Mouse (Mus musculus): Measurements from ENCODE around the gene Defb13. TPM values are rescaled to one million over a fixed set of nuclear protein-coding genes. Genes with fewer than 3 reads are reported as not detected.
"Not testable (repeated sequence)": the region's sequence is repeated elsewhere in the genome, so short reads cannot be mapped to it uniquely, and the experiment has no call there.

The Defb13 gene
- not detected in 2 replicates for polyA plus RNA-seq (2012; rRNA removed)
- polyA plus RNA-seq (2014; fragmentation: Nextera tagmentation; extraction: Ambion mirVana) = not detected in 2 replicates

DNA sequence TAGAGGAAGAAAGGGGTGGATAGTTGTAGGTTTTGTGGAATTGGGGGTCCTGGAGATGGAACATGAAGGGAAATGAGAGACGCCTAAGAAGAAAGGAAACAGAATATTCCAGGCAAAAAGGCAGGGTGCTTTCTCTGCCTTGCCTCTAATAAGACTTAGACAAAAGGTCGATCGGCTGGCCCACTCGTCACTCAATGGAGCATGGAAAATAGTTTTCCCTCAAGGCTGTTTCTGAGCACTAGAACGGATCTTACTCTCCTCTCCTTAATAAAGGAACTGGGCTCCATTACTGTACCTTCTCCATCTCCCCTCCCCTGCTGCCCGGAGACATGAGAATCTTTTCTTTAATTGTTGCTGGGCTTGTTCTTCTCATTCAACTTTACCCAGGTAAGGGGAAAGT lies at the start of gene Defb13:
Defb13 (plus strand) TSS at position 301 of the 400 bp plus-strand sequence.
- no peaks in the 10 kb centered on the region for H3K4me1 ChIP-seq (replicated peaks; ENCODE audit: control insufficient read depth in 2 of 2, insufficient read depth in 2 of 2, low read length in 1 of 2)
- no peak within 1 kb of the TSS for H3K4me3 ChIP-seq (ENCODE audit: insufficient read depth in 1 of 2, low read depth in 2 of 2, low read length in 2 of 2)
- 65% methylated on average over 6 of the region's 6 CpGs for WGBS (ENCODE audit: insufficient replicate concordance)
- H3K27me3 ChIP-seq (ENCODE audit: control insufficient read depth, insufficient read depth, low read length) = no peaks in the 10 kb centered on the region
- H3K36me3 ChIP-seq (replicated peaks; ENCODE audit: control insufficient read depth, insufficient read depth, low read depth) = no peaks in the 10 kb centered on the region
- H3K9me3 ChIP-seq (ENCODE audit: control insufficient read depth, low read length) = no peaks in the 10 kb centered on the region
- TF ChIP-seq EP300 (IDR thresholded peaks at IDR 0.05; ENCODE audit: low read depth) (no peak), CTCF (IDR thresholded peaks at IDR 0.05; ENCODE audit: low read depth) (no peak)
- H3K27ac ChIP-seq = no peak within 1 kb of the TSS
- ATAC-seq (ENCODE audit: insufficient read depth) = no peak
- no peak for DNase-seq (ENCODE audit: low read depth in 3 of 3, low spot score in 3 of 3)
- no peak within 1 kb of the TSS for H3K9ac ChIP-seq (replicated peaks)
- no peak within 1 kb of the TSS for H3K4me2 ChIP-seq (ENCODE audit: low read depth)

DNA sequence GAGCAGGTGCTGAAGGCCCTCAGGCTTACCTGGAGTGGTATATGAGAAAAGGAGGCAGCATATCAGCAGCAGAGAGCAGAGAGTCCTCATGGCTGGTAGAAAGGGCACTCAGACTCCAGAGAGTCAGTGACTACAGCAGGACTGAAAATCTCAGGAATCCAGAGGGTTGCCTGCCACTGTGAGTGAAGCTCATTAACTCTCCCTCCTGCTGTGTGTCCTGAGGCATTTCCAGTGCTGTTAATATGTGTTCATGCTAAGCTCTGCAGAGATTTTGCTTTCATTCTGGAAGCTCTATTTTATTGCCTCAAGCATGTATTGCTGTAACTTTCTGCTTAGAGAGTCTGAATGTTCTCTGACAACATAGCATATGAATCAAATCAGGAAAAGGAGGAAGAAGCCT lies 40.3 kb upstream of the Defb13 start, which contains the start of gene Defb11:
Defb11 (minus strand) TSS at position 123 of the 400 bp plus-strand sequence.
- not testable (repeated sequence) for H3K4me1 ChIP-seq (replicated peaks; ENCODE audit: control insufficient read depth in 2 of 2, insufficient read depth in 2 of 2, low read length in 1 of 2); ATAC-seq (ENCODE audit: insufficient read depth)

DNA sequence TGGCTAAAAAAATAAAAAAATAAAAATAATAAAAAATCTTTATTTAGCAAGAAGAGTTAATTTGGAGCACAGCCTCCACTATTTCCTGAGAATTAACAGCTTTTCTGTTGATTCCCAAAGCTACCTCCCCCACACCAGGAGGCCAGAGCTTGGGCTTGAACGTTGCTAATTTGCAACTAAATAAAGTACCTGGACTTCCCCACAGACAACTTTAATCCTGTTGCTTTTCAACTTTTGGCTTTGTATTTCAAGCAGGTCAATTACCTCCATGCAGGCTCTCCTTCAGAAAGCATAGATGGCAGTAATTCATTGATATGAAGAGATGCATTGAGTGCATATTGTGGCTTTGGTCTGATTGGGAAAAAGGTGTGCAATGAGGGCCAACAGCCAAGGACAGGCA lies 34.6 kb upstream of the Defb13 start:
- TF ChIP-seq EP300 (IDR thresholded peaks at IDR 0.05; ENCODE audit: low read depth) = no peak
- TF ChIP-seq CTCF (IDR thresholded peaks at IDR 0.05; ENCODE audit: low read depth) = no peak
- Histone ChIP-seq H3K4me3 (ENCODE audit: insufficient read depth in 1 of 2, low read depth in 2 of 2, low read length in 2 of 2) (no peak overlapping the region), H3K9ac (replicated peaks) (no peak overlapping the region), H3K9me3 (ENCODE audit: control insufficient read depth, low read length) (no peaks in the 10 kb centered on the region), H3K27me3 (ENCODE audit: control insufficient read depth, insufficient read depth, low read length) (no peaks in the 10 kb centered on the region), H3K4me2 (ENCODE audit: low read depth) (no peak overlapping the region), H3K27ac (no peak overlapping the region), H3K4me1 (replicated peaks; ENCODE audit: control insufficient read depth in 2 of 2, insufficient read depth in 2 of 2, low read length in 1 of 2) (no peaks in the 10 kb centered on the region), H3K36me3 (replicated peaks; ENCODE audit: control insufficient read depth, insufficient read depth, low read depth) (no peaks in the 10 kb centered on the region)
- ATAC-seq (ENCODE audit: insufficient read depth) (no peak), DNase-seq (ENCODE audit: low read depth in 3 of 3, low spot score in 3 of 3) (no peak)
- WGBS (ENCODE audit: insufficient replicate concordance) = 13% methylated on average over 1 of the region's 1 CpGs

More for the DNA sequence above, 40.3 kb upstream of the Defb13 start, which contains the start of gene Defb11:
- H3K27ac ChIP-seq; H3K4me3 ChIP-seq (ENCODE audit: insufficient read depth in 1 of 2, low read depth in 2 of 2, low read length in 2 of 2); H3K36me3 ChIP-seq (replicated peaks; ENCODE audit: control insufficient read depth, insufficient read depth, low read depth); H3K4me2 ChIP-seq (ENCODE audit: low read depth); H3K9me3 ChIP-seq (ENCODE audit: control insufficient read depth, low read length); H3K27me3 ChIP-seq (ENCODE audit: control insufficient read depth, insufficient read depth, low read length); H3K9ac ChIP-seq (replicated peaks); DNase-seq (ENCODE audit: low read depth in 3 of 3, low spot score in 3 of 3): not testable (repeated sequence)

DNA sequence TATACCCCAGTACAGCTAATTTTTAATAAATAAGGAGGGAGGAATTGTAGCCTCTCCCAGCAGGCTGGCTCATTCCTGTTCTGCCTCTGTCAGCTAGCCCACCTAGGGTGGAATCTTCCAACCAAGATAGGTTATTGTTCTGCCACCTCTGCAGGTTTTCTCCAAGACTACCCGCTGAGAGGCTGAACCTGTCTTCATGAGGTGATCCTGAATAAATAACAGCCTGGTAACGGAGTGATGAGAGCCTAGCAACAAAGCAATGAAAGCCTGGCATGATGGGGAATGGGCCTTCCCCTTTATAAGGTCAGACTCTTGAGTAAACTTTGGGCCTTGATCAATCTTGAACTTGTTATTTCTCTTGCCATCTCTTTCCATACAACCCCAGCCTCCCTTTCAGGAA lies 34.0 kb upstream of the Defb13 start:
- Histone ChIP-seq H3K9ac (replicated peaks) (no peak overlapping the region), H3K9me3 (ENCODE audit: control insufficient read depth, low read length) (no peaks in the 10 kb centered on the region), H3K36me3 (replicated peaks; ENCODE audit: control insufficient read depth, insufficient read depth, low read depth) (no peaks in the 10 kb centered on the region), H3K27me3 (ENCODE audit: control insufficient read depth, insufficient read depth, low read length) (no peaks in the 10 kb centered on the region), H3K4me1 (replicated peaks; ENCODE audit: control insufficient read depth in 2 of 2, insufficient read depth in 2 of 2, low read length in 1 of 2) (no peaks in the 10 kb centered on the region), H3K4me2 (ENCODE audit: low read depth) (no peak overlapping the region), H3K27ac (no peak overlapping the region), H3K4me3 (ENCODE audit: insufficient read depth in 1 of 2, low read depth in 2 of 2, low read length in 2 of 2) (no peak overlapping the region)
- WGBS (ENCODE audit: insufficient replicate concordance) = 20% methylated on average over 2 of the region's 2 CpGs
- no peak for DNase-seq (ENCODE audit: low read depth in 3 of 3, low spot score in 3 of 3)
- TF ChIP-seq EP300 (IDR thresholded peaks at IDR 0.05; ENCODE audit: low read depth) (no peak), CTCF (IDR thresholded peaks at IDR 0.05; ENCODE audit: low read depth) (no peak)
- no peak for ATAC-seq (ENCODE audit: insufficient read depth)

GRCm38 (mm10) chr8:21915625-21916024 lies 30.9 kb upstream of the Defb13 start:
- Histone ChIP-seq H3K9me3 (ENCODE audit: control insufficient read depth, low read length) (no peaks in the 10 kb centered on the region), H3K4me3 (ENCODE audit: insufficient read depth in 1 of 2, low read depth in 2 of 2, low read length in 2 of 2) (no peak overlapping the region), H3K4me1 (replicated peaks; ENCODE audit: control insufficient read depth in 2 of 2, insufficient read depth in 2 of 2, low read length in 1 of 2) (no peaks in the 10 kb centered on the region), H3K9ac (replicated peaks) (no peak overlapping the region), H3K27me3 (ENCODE audit: control insufficient read depth, insufficient read depth, low read length) (no peaks in the 10 kb centered on the region), H3K4me2 (ENCODE audit: low read depth) (no peak overlapping the region), H3K36me3 (replicated peaks; ENCODE audit: control insufficient read depth, insufficient read depth, low read depth) (no peaks in the 10 kb centered on the region), H3K27ac (no peak overlapping the region)
- WGBS (ENCODE audit: insufficient replicate concordance) = 71% methylated on average over 3 of the region's 3 CpGs
- ATAC-seq (ENCODE audit: insufficient read depth) = no peak
- no peak for DNase-seq (ENCODE audit: low read depth in 3 of 3, low spot score in 3 of 3)
- TF ChIP-seq EP300 (IDR thresholded peaks at IDR 0.05; ENCODE audit: low read depth) (no peak), CTCF (IDR thresholded peaks at IDR 0.05; ENCODE audit: low read depth) (no peak)

DNA sequence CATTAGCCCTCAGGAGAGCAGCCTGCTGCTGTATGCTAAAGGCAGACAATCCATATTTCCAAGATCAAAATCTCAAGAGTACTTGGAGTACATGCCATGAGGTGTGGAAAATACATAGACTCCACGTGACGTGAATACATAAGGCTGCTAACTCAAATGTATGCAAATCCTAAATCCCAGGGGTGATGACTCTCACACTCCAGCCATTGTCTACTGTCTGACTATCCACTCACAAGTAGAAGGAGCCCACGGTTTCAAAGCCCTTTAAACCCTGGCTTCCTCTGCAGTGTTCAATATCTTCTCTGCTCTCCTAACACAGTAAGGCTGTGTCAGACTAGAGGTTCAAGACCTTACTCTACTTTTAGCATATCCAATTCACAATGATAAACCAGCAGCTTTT lies 15.8 kb upstream of the Defb13 start:
- H3K27ac ChIP-seq; ATAC-seq (ENCODE audit: insufficient read depth); H3K27me3 ChIP-seq (ENCODE audit: control insufficient read depth, insufficient read depth, low read length); DNase-seq (ENCODE audit: low read depth in 3 of 3, low spot score in 3 of 3); H3K4me3 ChIP-seq (ENCODE audit: insufficient read depth in 1 of 2, low read depth in 2 of 2, low read length in 2 of 2); H3K4me2 ChIP-seq (ENCODE audit: low read depth); H3K4me1 ChIP-seq (replicated peaks; ENCODE audit: control insufficient read depth in 2 of 2, insufficient read depth in 2 of 2, low read length in 1 of 2); H3K9me3 ChIP-seq (ENCODE audit: control insufficient read depth, low read length); H3K36me3 ChIP-seq (replicated peaks; ENCODE audit: control insufficient read depth, insufficient read depth, low read depth); H3K9ac ChIP-seq (replicated peaks): not testable (repeated sequence)
- 53% methylated on average over 3 of the region's 3 CpGs for WGBS (ENCODE audit: insufficient replicate concordance)
